Mouse (Mus musculus) liver, embryonic 16.5 days (tissue): ENCODE data around the gene Gm45713. TPM values are rescaled to one million over a fixed set of nuclear protein-coding genes. Genes with fewer than 3 reads are reported as not detected.

Experiments used
- ATAC-seq: fragments of 200-750 bp; cut with Nextera tagmentation; 2 replicates; pipeline ENCODE4 v1.8.0; 2017; ENCODE audit warnings: low read depth, mild to moderate bottlenecking, moderate number of reproducible peaks, moderate library complexity
- H3K27ac ChIP-seq: fragments of 300-500 bp; sonication (generic); 2 replicates; pipeline ENCODE4 v1.5.1; 2014; ENCODE audit warnings: mild to moderate bottlenecking, low read length
- H3K27me3 ChIP-seq: fragments of 300-500 bp; sonication (generic); 2 replicates; pipeline ENCODE4 v1.6.1; 2014; ENCODE audit warnings: low read depth, low read length, mixed read lengths; ENCODE audit not compliant: control insufficient read depth, insufficient read depth
- H3K36me3 ChIP-seq: fragments of 300-500 bp; sonication (generic); 2 replicates; pipeline ENCODE4 v1.6.1; 2014; ENCODE audit warnings: mild to moderate bottlenecking; ENCODE audit not compliant: control insufficient read depth, insufficient read depth
- H3K4me1 ChIP-seq: fragments of 300-500 bp; sonication (generic); 2 replicates; pipeline ENCODE4 v1.6.1; 2014; ENCODE audit warnings: low read depth, low read length, mixed read lengths; ENCODE audit not compliant: control insufficient read depth
- H3K4me2 ChIP-seq: fragments of 300-500 bp; sonication (generic); 2 replicates; pipeline ENCODE4 v1.6.1; 2014; ENCODE audit warnings: low read depth, low read length, mixed read lengths
- H3K4me3 ChIP-seq: fragments of 300-500 bp; sonication (generic); 2 replicates; pipeline ENCODE4 v1.5.1; 2014; ENCODE audit warnings: low read depth, mild to moderate bottlenecking, low read length
- H3K9ac ChIP-seq: fragments of 300-500 bp; sonication (generic); 2 replicates; pipeline ENCODE4 v1.6.1; 2014; ENCODE audit warnings: low read depth, low read length
- H3K9me3 ChIP-seq: fragments of 300-500 bp; sonication (generic); replicated peaks from 2 replicates; pipeline ENCODE4 v1.6.1; 2016; ENCODE audit warnings: low read length; ENCODE audit not compliant: control insufficient read depth
- WGBS: fragments of 180-500 bp; shearing (Covaris S2); extraction: QIAGEN DNeasy Blood & Tissue Kit; methylation state at CpG from one replicate; pipeline ENCODE4 v1.1.7; 2014; ENCODE audit not compliant: insufficient replicate concordance; 5-methylcytosine and 5-hydroxymethylcytosine counted together
- polyA plus RNA-seq: library from polyadenylated mRNA; unstranded; fragments of >200 nt; fragmentation: Nextera tagmentation; extraction: Ambion mirVana; gene quantifications from 2 replicates; pipeline ENCODE4 v1.2.1, GENCODE M21; 2015

Gene Gm45713
- polyA plus RNA-seq, 1 experiment from 2014 or later, result not detected

GRCm38 (mm10) chr7:45123186-45123570 is 12.9 kb downstream of the Gm45713 start:
- Histone ChIP-seq H3K27me3 (no peaks in the 10 kb centered on the region), H3K4me2 (peak overlapping the region; percentile 77), H3K9ac (peak overlapping the region; percentile 79), H3K4me3 (peak overlapping the region; percentile 77), H3K27ac (no peak overlapping the region), H3K36me3 (peaks cover 48% of the 10 kb centered on the region), H3K9me3 (no peaks in the 10 kb centered on the region), H3K4me1 (peaks cover 46% of the 10 kb centered on the region)
- no peak for ATAC-seq
- 7% methylated on average over 12 of the region's 12 CpGs for WGBS

- H3K27me3 ChIP-seq, result no peaks in the 10 kb centered on the region
- WGBS, result 62% methylated on average over 15 of the region's 15 CpGs
- ATAC-seq, result no peak
- H3K4me2 ChIP-seq, result peak overlapping the region; percentile 77
- peaks cover 46% of the 10 kb centered on the region for H3K4me1 ChIP-seq
- H3K27ac ChIP-seq, result no peak overlapping the region
- peak overlapping the region; percentile 77 for H3K4me3 ChIP-seq
- peaks cover 48% of the 10 kb centered on the region for H3K36me3 ChIP-seq
- H3K9me3 ChIP-seq, result no peaks in the 10 kb centered on the region
- H3K9ac ChIP-seq, result peak overlapping the region; percentile 79; the same call in 1 of the 2 replicates
These were observed 13.4 kb downstream of the Gm45713 start for GRCm38 (mm10) chr7:45122561-45123185.

GRCm38 (mm10) chr7:45121966-45122365 is 14.1 kb downstream of the Gm45713 start:
- Histone ChIP-seq H3K4me3 (no peak overlapping the region), H3K9ac (no peak overlapping the region), H3K9me3 (no peaks in the 10 kb centered on the region), H3K36me3 (peaks cover 43% of the 10 kb centered on the region), H3K4me2 (no peak overlapping the region), H3K27me3 (no peaks in the 10 kb centered on the region), H3K27ac (no peak overlapping the region), H3K4me1 (peaks cover 39% of the 10 kb centered on the region)
- ATAC-seq, result no peak

- Histone ChIP-seq H3K9ac (no peak overlapping the region), H3K4me2 (no peak overlapping the region), H3K4me1 (peaks cover 33% of the 10 kb centered on the region), H3K4me3 (no peak overlapping the region), H3K36me3 (peaks cover 38% of the 10 kb centered on the region), H3K27me3 (no peaks in the 10 kb centered on the region), H3K9me3 (no peaks in the 10 kb centered on the region), H3K27ac (no peak overlapping the region)
- ATAC-seq, result no peak
- 27% methylated on average over 8 of the region's 8 CpGs for WGBS
These were observed 14.6 kb downstream of the Gm45713 start for GRCm38 (mm10) chr7:45121404-45121803.

- Histone ChIP-seq H3K4me1 (peaks cover 28% of the 10 kb centered on the region), H3K27me3 (no peaks in the 10 kb centered on the region), H3K9me3 (no peaks in the 10 kb centered on the region), H3K4me2 (no peak overlapping the region), H3K9ac (no peak overlapping the region), H3K27ac (no peak overlapping the region), H3K36me3 (peaks cover 26% of the 10 kb centered on the region), H3K4me3 (no peak overlapping the region)
- ATAC-seq, result no peak
- WGBS, result 49% methylated on average over 5 of the region's 5 CpGs
These were observed 16.0 kb downstream of the Gm45713 start for GRCm38 (mm10) chr7:45119780-45120709.

- no peak for ATAC-seq
- no peaks in the 10 kb centered on the region for H3K9me3 ChIP-seq
- H3K4me2 ChIP-seq, result no peak overlapping the region
- peaks cover 26% of the 10 kb centered on the region for H3K36me3 ChIP-seq
- H3K27me3 ChIP-seq, result no peaks in the 10 kb centered on the region
- WGBS, result 64% methylated on average over 6 of the region's 6 CpGs
- H3K27ac ChIP-seq, result no peak overlapping the region
- no peak overlapping the region for H3K4me3 ChIP-seq
- H3K9ac ChIP-seq, result no peak overlapping the region
- H3K4me1 ChIP-seq, result peaks cover 30% of the 10 kb centered on the region
These were observed 17.7 kb downstream of the Gm45713 start for GRCm38 (mm10) chr7:45118336-45118735.

GRCm38 (mm10) chr7:45117566-45117965 is 18.5 kb downstream of the Gm45713 start:
- H3K4me1 ChIP-seq, result peaks cover 29% of the 10 kb centered on the region
- H3K4me2 ChIP-seq, result no peak overlapping the region
- peaks cover 23% of the 10 kb centered on the region for H3K36me3 ChIP-seq
- no peak for ATAC-seq
- H3K27ac ChIP-seq, result no peak overlapping the region
- H3K27me3 ChIP-seq, result no peaks in the 10 kb centered on the region
- H3K4me3 ChIP-seq, result no peak overlapping the region
- no peaks in the 10 kb centered on the region for H3K9me3 ChIP-seq
- no peak overlapping the region; the same call in 1 of the 2 replicates for H3K9ac ChIP-seq
- 56% methylated on average over 8 of the region's 8 CpGs for WGBS

GRCm38 (mm10) chr7:45113476-45113875 is 22.6 kb downstream of the Gm45713 start:
- WGBS, result 21% methylated on average over 2 of the region's 2 CpGs
- 0 out of 2 replicates have a peak, but pooled peaks have one; percentile 24 for ATAC-seq

GRCm38 (mm10) chr7:45112529-45112928 is 23.5 kb downstream of the Gm45713 start:
- H3K4me2 ChIP-seq, result no peak overlapping the region
- no peak overlapping the region for H3K4me3 ChIP-seq
- peaks cover 17% of the 10 kb centered on the region for H3K4me1 ChIP-seq
- WGBS, result 22% methylated on average over 3 of the region's 3 CpGs
- H3K27me3 ChIP-seq, result no peaks in the 10 kb centered on the region
- H3K27ac ChIP-seq, result no peak overlapping the region
- no peaks in the 10 kb centered on the region for H3K9me3 ChIP-seq
- ATAC-seq, result no peak
- H3K9ac ChIP-seq, result no peak overlapping the region
- no peaks in the 10 kb centered on the region for H3K36me3 ChIP-seq

More at GRCm38 (mm10) chr7:45113476-45113875, 22.6 kb downstream of the Gm45713 start:
- Histone ChIP-seq H3K27ac (no peak overlapping the region), H3K36me3 (no peaks in the 10 kb centered on the region), H3K4me3 (no peak overlapping the region), H3K4me2 (no peak overlapping the region), H3K27me3 (no peaks in the 10 kb centered on the region), H3K9me3 (no peaks in the 10 kb centered on the region), H3K9ac (no peak overlapping the region), H3K4me1 (peaks cover 17% of the 10 kb centered on the region)
